Mouse (Mus musculus) liver, embryonic 14.5 days (tissue): ENCODE measurements around the gene Ube2e2. TPM values are rescaled to one million over a fixed set of nuclear protein-coding genes. Genes with fewer than 3 reads are reported as not detected.

Experiments used
- ATAC-seq: fragments of 200-750 bp; cut with Nextera tagmentation; 2 replicates; pipeline ENCODE4 v1.8.0; 2017; ENCODE audit warnings: moderate number of reproducible peaks, mild to moderate bottlenecking, moderate library complexity; ENCODE audit not compliant: insufficient read depth
- DNase-seq, 3 experiments: peaks; one replicate each; pipeline ENCODE4 v3.0.0-alpha.2; 2012 to 2013; ENCODE audit warnings: low read depth in 3 of 3, low spot score in 3 of 3
- H3K27ac ChIP-seq: fragments of 300-500 bp; sonication (generic); 2 replicates; pipeline ENCODE4 v1.5.1; 2014; ENCODE audit warnings: moderate library complexity, mild to moderate bottlenecking, control low read depth, inconsistent platforms
- H3K27me3 ChIP-seq: fragments of 300-500 bp; sonication (generic); 2 replicates; pipeline ENCODE4 v1.6.1; 2014; ENCODE audit warnings: mild to moderate bottlenecking, low read length, moderate library complexity; ENCODE audit not compliant: control insufficient read depth, insufficient read depth
- H3K36me3 ChIP-seq: fragments of 300-500 bp; sonication (generic); replicated peaks from 2 replicates; pipeline ENCODE4 v1.6.1; 2014; ENCODE audit warnings: low read depth; ENCODE audit not compliant: control insufficient read depth, insufficient read depth
- H3K4me1 ChIP-seq, 2 experiments: fragments of 200-500 bp in 1 of 2; fragments of 300-500 bp in 1 of 2; sonication (generic) in 1 of 2; replicated peaks; 2 replicates each; pipeline ENCODE4 v1.6.1; 2012 to 2014; ENCODE audit warnings: antibody characterized with exemption in 1 of 2, inconsistent platforms in 1 of 2, low read length in 1 of 2; ENCODE audit not compliant: control insufficient read depth in 2 of 2, insufficient read depth in 2 of 2
- H3K4me2 ChIP-seq: fragments of 300-500 bp; sonication (generic); 2 replicates; pipeline ENCODE4 v1.6.1; 2014; ENCODE audit warnings: low read depth, mild to moderate bottlenecking, control low read depth, moderate library complexity
- H3K4me3 ChIP-seq, 2 experiments: fragments of 200-500 bp in 1 of 2; fragments of 300-500 bp in 1 of 2; sonication (generic) in 1 of 2; 2 replicates each; pipeline ENCODE4 v1.5.1; 2012 to 2014; ENCODE audit warnings: low read depth in 2 of 2, low read length in 2 of 2, mild to moderate bottlenecking in 2 of 2, control low read depth in 1 of 2, inconsistent platforms in 1 of 2, moderate library complexity in 1 of 2; ENCODE audit not compliant: insufficient read depth in 1 of 2
- H3K9ac ChIP-seq: fragments of 300-500 bp; sonication (generic); replicated peaks from 2 replicates; pipeline ENCODE4 v1.6.1; 2014; ENCODE audit warnings: mild to moderate bottlenecking, control low read depth, moderate library complexity
- H3K9me3 ChIP-seq: fragments of 300-500 bp; sonication (generic); 2 replicates; pipeline ENCODE4 v1.6.1; 2016; ENCODE audit warnings: low read length, mixed read lengths; ENCODE audit not compliant: control insufficient read depth
- CTCF ChIP-seq: IDR thresholded peaks from 2 replicates; pipeline ENCODE4 v1.5.1; 2016; ENCODE audit warnings: antibody characterized with exemption, low read depth, control low read depth
- EP300 ChIP-seq: IDR thresholded peaks from 2 replicates; pipeline ENCODE4 v1.6.1; 2016; ENCODE audit warnings: antibody characterized with exemption, low read depth
- WGBS: fragments of 180-500 bp; shearing (Covaris S2); extraction: QIAGEN DNeasy Blood & Tissue Kit; methylation state at CpG from one replicate; pipeline ENCODE4 v1.1.7; 2014; ENCODE audit not compliant: insufficient replicate concordance; 5-methylcytosine and 5-hydroxymethylcytosine counted together
- polyA plus RNA-seq, 2 experiments: library from polyadenylated mRNA; depleted of rRNA in 1 of 2; stranded (reverse) in 1 of 2; unstranded in 1 of 2; fragments of >200 nt; fragmentation: Nextera tagmentation in 1 of 2; extraction: Ambion mirVana in 1 of 2; gene quantifications; 2 replicates each; pipeline versions ENCODE4 v1.2.1 to v1.2.3; 2012 to 2014

Gene Ube2e2
- polyA plus RNA-seq, 2 experiments = 3.8 to 5.2 TPM

DNA sequence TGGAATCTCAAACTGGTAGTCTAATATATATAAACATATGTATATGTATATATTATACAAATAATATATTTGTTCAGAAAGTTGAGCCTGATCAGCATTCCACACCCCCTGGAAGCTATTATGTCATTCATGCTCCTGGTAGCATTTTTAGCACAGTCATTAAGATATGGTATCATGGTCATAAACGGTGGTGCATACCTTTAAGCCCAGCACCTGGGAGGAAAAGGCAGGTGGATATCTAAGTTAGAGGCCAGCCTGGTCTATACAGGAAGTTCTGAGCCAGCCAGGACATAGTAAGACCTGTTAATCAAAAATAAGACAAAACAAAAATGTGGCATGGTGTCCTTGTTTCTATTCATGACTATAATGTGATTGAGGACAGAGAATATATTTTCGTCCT, 140.1 kb downstream of the Ube2e2 start:
- TF ChIP-seq EP300 (no peak), CTCF (no peak)
- DNase-seq = no peak

DNA sequence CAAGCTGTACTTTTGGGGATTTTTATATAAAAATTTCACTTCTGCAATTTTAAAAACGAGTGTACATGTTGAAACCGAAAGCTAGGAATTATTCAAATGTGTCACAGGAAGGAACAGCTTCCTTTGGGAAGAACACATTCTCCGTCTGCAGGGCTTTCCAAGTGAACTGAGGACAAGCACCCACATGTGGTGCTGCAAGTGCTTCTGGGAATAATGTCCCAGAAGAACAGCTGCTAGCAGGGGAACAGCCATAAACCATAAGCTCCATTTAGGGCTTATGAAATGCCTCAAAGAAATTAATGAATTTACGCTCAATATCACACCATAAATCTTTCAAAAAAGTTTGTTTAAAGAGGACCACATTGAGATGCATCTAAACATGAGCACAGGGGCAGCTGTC, 162.9 kb downstream of the Ube2e2 start:
- ATAC-seq (no peak), DNase-seq (no peak)
- Histone ChIP-seq H3K9ac (no peak overlapping the region), H3K27ac (no peak overlapping the region), H3K4me1 (no peaks in the 10 kb centered on the region), H3K9me3 (no peaks in the 10 kb centered on the region), H3K4me2 (no peak overlapping the region), H3K4me3 (no peak overlapping the region), H3K27me3 (no peaks in the 10 kb centered on the region), H3K36me3 (no peaks in the 10 kb centered on the region)
- WGBS = 42% methylated on average over 4 of the region's 4 CpGs
- no peak for TF ChIP-seq EP300
- TF ChIP-seq CTCF = no peak

More for the DNA sequence above, 140.1 kb downstream of the Ube2e2 start:
- Histone ChIP-seq H3K9me3 (no peaks in the 10 kb centered on the region), H3K4me1 (no peaks in the 10 kb centered on the region), H3K4me3 (no peak overlapping the region), H3K27me3 (no peaks in the 10 kb centered on the region), H3K9ac (no peak overlapping the region), H3K27ac (no peak overlapping the region), H3K4me2 (no peak overlapping the region), H3K36me3 (no peaks in the 10 kb centered on the region)
- 46% methylated on average over 2 of the region's 2 CpGs for WGBS
- ATAC-seq = no peak

DNA sequence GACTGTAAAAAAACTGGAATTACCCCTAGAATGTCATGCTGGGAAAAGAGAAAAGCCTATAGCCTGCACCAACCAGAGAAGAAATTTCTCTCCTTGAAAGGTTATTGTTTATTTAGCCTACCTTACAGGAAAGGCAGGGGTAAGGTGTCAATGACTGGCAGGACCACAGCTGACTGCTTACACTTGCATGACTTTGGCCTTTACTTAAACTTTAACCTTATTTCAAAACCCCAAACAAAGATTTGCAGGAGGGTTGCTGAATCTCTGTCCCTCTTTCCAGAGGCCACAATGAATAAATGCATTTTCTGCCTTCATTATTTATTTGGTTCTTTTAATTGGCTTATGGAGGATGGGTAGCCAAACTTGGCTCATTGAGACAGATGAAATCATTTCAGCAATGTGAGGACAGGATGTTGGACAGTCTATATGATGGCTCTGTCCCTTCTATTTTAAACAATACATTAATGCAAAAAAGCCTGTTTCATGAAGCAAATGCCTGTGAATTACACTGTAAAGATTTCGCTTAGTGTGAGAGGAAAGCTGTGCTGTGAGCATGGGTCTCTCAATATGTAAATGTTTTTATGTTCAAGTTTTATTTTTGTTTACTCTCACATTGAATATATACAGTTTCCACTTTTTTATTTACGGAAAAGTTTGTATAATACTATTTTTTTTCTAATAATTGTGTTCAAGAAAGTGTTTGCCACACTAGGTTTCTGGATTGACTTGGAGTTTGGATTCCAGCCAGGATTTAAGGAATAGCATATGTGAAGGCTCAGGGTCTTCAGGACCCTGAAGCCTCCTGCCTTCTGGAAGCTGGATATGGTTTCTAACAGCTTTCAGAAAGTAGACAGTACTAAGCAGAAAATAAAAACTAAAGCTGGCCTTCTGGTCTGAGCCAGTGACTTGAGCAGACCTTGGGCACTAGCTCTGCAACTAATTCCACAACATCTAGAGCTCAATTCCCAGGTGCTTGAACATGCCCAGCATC, 173.2 kb downstream of the Ube2e2 start:
- H3K4me3 ChIP-seq = no peak overlapping the region
- no peak for DNase-seq
- no peaks in the 10 kb centered on the region for H3K4me1 ChIP-seq
- no peak overlapping the region for H3K4me2 ChIP-seq
- H3K27ac ChIP-seq = no peak overlapping the region
- H3K9me3 ChIP-seq = no peaks in the 10 kb centered on the region
- H3K9ac ChIP-seq = no peak overlapping the region
- no peak for TF ChIP-seq CTCF
- TF ChIP-seq EP300 = no peak
- no peaks in the 10 kb centered on the region for H3K27me3 ChIP-seq
- WGBS = 59% methylated on average over 2 of the region's 2 CpGs
- H3K36me3 ChIP-seq = no peaks in the 10 kb centered on the region
- ATAC-seq = no peak

DNA sequence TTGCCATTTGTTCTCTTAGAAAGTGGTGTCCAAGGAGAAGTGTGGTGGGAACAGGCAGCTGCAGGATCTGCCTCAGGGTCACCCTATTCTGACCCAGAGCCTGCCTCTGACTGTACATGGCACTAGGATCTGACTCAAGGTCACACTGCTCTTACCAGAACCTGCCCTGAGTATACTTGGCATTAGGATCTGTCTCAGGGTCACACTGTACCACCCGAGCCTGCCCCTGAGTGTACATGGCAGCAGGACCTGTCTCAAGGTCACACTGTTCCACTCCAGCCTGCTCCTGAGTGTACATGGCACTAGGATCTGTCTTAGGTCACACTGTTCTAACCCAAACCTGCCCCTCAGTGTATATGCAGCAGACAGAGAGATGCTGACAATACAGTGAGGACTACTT, 177.1 kb downstream of the Ube2e2 start:
- TF ChIP-seq CTCF (no peak), EP300 (no peak)
- H3K36me3 ChIP-seq = no peaks in the 10 kb centered on the region
- no peak for ATAC-seq

DNA sequence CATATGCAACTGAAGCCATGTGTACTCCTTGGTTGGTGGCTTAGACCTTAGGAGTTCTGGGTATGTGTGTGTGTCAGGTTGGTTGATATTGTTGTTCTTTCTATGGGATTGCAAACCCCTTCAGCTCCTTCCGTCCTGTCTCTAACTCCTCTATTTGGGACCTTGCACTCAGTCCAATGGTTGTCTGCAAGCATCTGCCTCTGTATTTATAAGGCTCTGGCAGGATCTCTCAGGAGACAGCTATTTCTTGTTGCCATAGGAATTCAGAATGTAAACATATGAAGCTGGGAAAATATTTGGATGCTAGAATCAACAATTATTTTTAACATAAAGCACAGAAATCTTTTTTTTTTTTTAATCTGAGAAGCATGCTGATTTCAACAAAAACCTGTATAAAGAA, 178.5 kb downstream of the Ube2e2 start:
- no peaks in the 10 kb centered on the region for H3K9me3 ChIP-seq
- no peaks in the 10 kb centered on the region for H3K36me3 ChIP-seq
- no peak overlapping the region for H3K9ac ChIP-seq
- no peak overlapping the region for H3K4me2 ChIP-seq
- H3K27ac ChIP-seq = no peak overlapping the region
- H3K4me3 ChIP-seq = no peak overlapping the region
- no peaks in the 10 kb centered on the region for H3K4me1 ChIP-seq
- TF ChIP-seq CTCF (no peak), EP300 (no peak)
- no peaks in the 10 kb centered on the region for H3K27me3 ChIP-seq
- WGBS = 81% methylated on average over 1 of the region's 1 CpGs
- DNase-seq = no peak
- no peak for ATAC-seq

More for the DNA sequence above, 177.1 kb downstream of the Ube2e2 start:
- Histone ChIP-seq H3K9ac (no peak overlapping the region), H3K27ac (no peak overlapping the region), H3K9me3 (no peaks in the 10 kb centered on the region), H3K4me3 (no peak overlapping the region), H3K27me3 (no peaks in the 10 kb centered on the region), H3K4me2 (no peak overlapping the region), H3K4me1 (no peaks in the 10 kb centered on the region)
- DNase-seq = no peak
- WGBS = 40% methylated on average over 1 of the region's 1 CpGs
